Comparison of ENCODE assay signal across 8 mouse cellular contexts in the genomic region with DNA sequence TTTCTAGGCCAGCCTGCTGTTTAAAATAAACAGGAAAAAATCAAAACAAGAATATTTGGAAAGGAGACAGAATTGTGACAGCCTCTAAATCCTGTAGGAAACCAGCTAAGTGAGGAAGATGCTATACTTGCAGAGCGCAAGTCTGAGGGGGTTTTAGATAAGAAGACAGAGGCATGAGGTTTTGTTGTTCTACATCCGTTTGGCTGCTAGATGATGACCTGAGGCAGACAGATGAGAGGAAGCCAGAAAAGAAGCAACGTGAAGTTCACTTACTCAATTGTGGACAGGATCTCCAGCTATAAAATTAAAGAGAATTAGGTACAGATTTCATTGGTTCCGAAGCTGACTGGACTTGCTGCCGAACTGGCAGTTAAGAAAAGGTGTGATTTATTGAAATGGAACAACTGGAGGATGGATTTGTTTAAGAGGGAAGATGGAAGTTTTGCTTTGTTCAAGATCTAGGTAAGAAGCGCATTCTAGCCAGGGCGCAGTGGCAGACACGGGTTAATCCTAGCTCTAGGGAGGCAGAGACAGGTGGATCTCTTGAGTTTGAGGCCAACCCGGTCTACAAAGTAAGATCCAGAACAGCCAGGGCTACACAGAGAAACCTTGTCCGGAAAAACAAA. TPM values are rescaled to one million over a fixed set of nuclear protein-coding genes. Genes with fewer than 3 reads are reported as not detected.
DNase-seq lines count a peak whose midpoint lies in the region; ATAC-seq and TF ChIP-seq lines count a peak whose summit lies in the region.

No protein-coding gene starts in this region.

- no peaks in the 10 kb centered on the region for H3K27me3 ChIP-seq in C2C12 (ENCODE audit: control insufficient read depth, insufficient read depth, insufficient read length)
- H3K27me3 ChIP-seq in forebrain, embryonic 11.5 days (ENCODE audit: control insufficient read depth, insufficient read depth, low read length), result no peaks in the 10 kb centered on the region
- no peaks in the 10 kb centered on the region for H3K27me3 ChIP-seq in liver, embryonic 13.5 days
- H3K27me3 ChIP-seq in stomach, postnatal 0 days (ENCODE audit: control insufficient read depth, insufficient read depth, low read length), result no peaks in the 10 kb centered on the region

- ATAC-seq in forebrain, embryonic 11.5 days (replicated peaks; ENCODE audit: low FRiP score), result no peak
- ATAC-seq in liver, embryonic 13.5 days (ENCODE audit: low read depth), result no peak
- no peak for ATAC-seq in stomach, postnatal 0 days (ENCODE audit: low FRiP score, low TSS enrichment)

- peaks cover 4% of the 10 kb centered on the region for H3K4me1 ChIP-seq in forebrain, embryonic 11.5 days (replicated peaks; ENCODE audit: control insufficient read depth, insufficient read depth, low read length)
- H3K4me1 ChIP-seq in liver, embryonic 13.5 days (replicated peaks), result peaks cover 40% of the 10 kb centered on the region
- H3K4me1 ChIP-seq in stomach, postnatal 0 days (replicated peaks; ENCODE audit: control insufficient read depth, insufficient read depth), result peaks cover 4% of the 10 kb centered on the region; the same call in 1 of the 2 replicates

- H3K4me3 ChIP-seq in C2C12 (ENCODE audit: insufficient read depth, poor library complexity, severe bottlenecking), result peak overlapping the region; percentile 95
- H3K4me3 ChIP-seq in forebrain, embryonic 11.5 days (ENCODE audit: low read depth, low read length), result peak overlapping the region; percentile 88
- H3K4me3 ChIP-seq in liver, embryonic 13.5 days (replicated peaks), result peak overlapping the region; percentile 78
- peak overlapping the region; percentile 85 for H3K4me3 ChIP-seq in stomach, postnatal 0 days (ENCODE audit: low read depth, low read length)

- no peak overlapping the region for H3K27ac ChIP-seq in forebrain, embryonic 11.5 days (ENCODE audit: low read depth, low read length)
- peak overlapping the region; percentile 23; the same call in 1 of the 2 replicates for H3K27ac ChIP-seq in liver, embryonic 13.5 days
- 0 out of 2 replicates have a peak overlapping the region, but pooled peaks have one; percentile 71 for H3K27ac ChIP-seq in stomach, postnatal 0 days (replicated peaks)

- H3K9me3 ChIP-seq in forebrain, embryonic 11.5 days (ENCODE audit: control insufficient read depth, low read length), result no peaks in the 10 kb centered on the region
- H3K9me3 ChIP-seq in liver, embryonic 13.5 days (replicated peaks), result no peaks in the 10 kb centered on the region
- H3K9me3 ChIP-seq in stomach, postnatal 0 days (ENCODE audit: control insufficient read depth, low read length), result no peaks in the 10 kb centered on the region

- intact Hi-C loops in left cerebral cortex, postnatal 25 days (cut with DNase I), result loop anchor here (1.0 to 5.0 kb wide), 4 partner anchors 42 to 577 kb away; a partner anchor contains a TSS

- peak; percentile 30 for DNase-seq in embryo, embryonic 11 days
- no peak for DNase-seq in embryo, embryonic 9.5 days (ENCODE audit: extremely low spot score)
- DNase-seq in forebrain, embryonic 11.5 days (ENCODE audit: low spot score), result no peak
- no peak for DNase-seq in liver, embryonic 13.5 days
- DNase-seq in stomach, postnatal 0 days (ENCODE audit: low spot score), result no peak
- no peak for DNase-seq in left cerebral cortex, postnatal 25 days (ENCODE audit: low spot score in 2 of 2)
- DNase-seq in adrenal gland, postnatal 25 days, result no peak

- H3ac ChIP-seq in C2C12 (ENCODE audit: control insufficient read depth, insufficient read length, low read depth), result peak overlapping the region; percentile 100

- peaks cover 49% of the 10 kb centered on the region for H3K79me2 ChIP-seq in C2C12 (ENCODE audit: control insufficient read depth, insufficient read depth)

- peaks cover 28% of the 10 kb centered on the region for H3K36me3 ChIP-seq in C2C12 (ENCODE audit: control insufficient read depth, insufficient read depth)
- H3K36me3 ChIP-seq in forebrain, embryonic 11.5 days (ENCODE audit: control insufficient read depth, insufficient read depth, low read length), result peaks cover under 1% of the 10 kb centered on the region; the same call in 1 of the 2 replicates
- H3K36me3 ChIP-seq in liver, embryonic 13.5 days, result peaks cover 27% of the 10 kb centered on the region
- H3K36me3 ChIP-seq in stomach, postnatal 0 days (ENCODE audit: control insufficient read depth, insufficient read depth, low read length), result 0 out of 2 replicates have a peak, but pooled peaks cover 6% of the 10 kb centered on the region

- 40% methylated on average over 10 of the region's 10 CpGs for WGBS in forebrain, embryonic 11.5 days
- WGBS in liver, embryonic 13.5 days (ENCODE audit: insufficient replicate concordance), result 15% methylated on average over 10 of the region's 10 CpGs
- WGBS in stomach, postnatal 0 days, result 23% methylated on average over 10 of the region's 10 CpGs

- peak overlapping the region; percentile 68 for H3K4me2 ChIP-seq in forebrain, embryonic 11.5 days (ENCODE audit: low read depth, low read length, severe bottlenecking)
- peak overlapping the region; percentile 96 for H3K4me2 ChIP-seq in liver, embryonic 13.5 days
- peak overlapping the region; percentile 92 for H3K4me2 ChIP-seq in stomach, postnatal 0 days (replicated peaks; ENCODE audit: low read depth)

- H3K79me3 ChIP-seq in C2C12 (ENCODE audit: low read depth), result peaks cover 18% of the 10 kb centered on the region

- no peak for TF ChIP-seq CTCF in C2C12 (IDR thresholded peaks at IDR 0.05; ENCODE audit: control insufficient read depth, insufficient read depth, insufficient read length)
- no peak for TF ChIP-seq CTCF in stomach, postnatal 0 days (IDR thresholded peaks at IDR 0.05; ENCODE audit: low read depth)

- peak overlapping the region; percentile 78 for H3K9ac ChIP-seq in forebrain, embryonic 11.5 days (ENCODE audit: low read length)
- H3K9ac ChIP-seq in liver, embryonic 13.5 days, result peak overlapping the region; percentile 80
- H3K9ac ChIP-seq in stomach, postnatal 0 days (ENCODE audit: low read length), result peak overlapping the region; percentile 75

- TF ChIP-seq EP300 in stomach, postnatal 0 days (optimal IDR thresholded peaks at IDR 0.05), result no peak

TF ChIP-seq in C2C12, 6 proteins besides CTCF, POLR2A, EP300 and RAD21:
- TF ChIP-seq CEBPB (IDR thresholded peaks at IDR 0.05; ENCODE audit: low read depth) (no peak), MYOD1 (IDR thresholded peaks at IDR 0.05; ENCODE audit: control insufficient read depth, insufficient read length, low read depth) (no peak), FOSL1 (IDR thresholded peaks at IDR 0.05; ENCODE audit: insufficient read depth, low read length, poor library complexity, severe bottlenecking) (no peak), MAX (IDR thresholded peaks at IDR 0.05) (no peak)

RNA-seq across cellular contexts. Expression of a gene that starts 0.8 kb away (rescaled TPM):
- 4.5 TPM for polyA plus RNA-seq in C2C12 (2012; fragmentation: generic; extraction: Trizol)
- 22.5 and 23.1 TPM in 2 replicates for polyA plus RNA-seq in forebrain, embryonic 11.5 days (2014; fragmentation: Nextera tagmentation; extraction: Ambion mirVana)
- 4.6 and 5.5 TPM in 2 replicates for polyA plus RNA-seq in liver, embryonic 13.5 days (2015; fragmentation: Nextera tagmentation; extraction: Ambion mirVana)
- 8.9 and 9.3 TPM in 2 replicates for polyA plus RNA-seq in stomach, postnatal 0 days (2015; fragmentation: Nextera tagmentation; extraction: Ambion mirVana)
- 10 to 100 TPM; 10.5 to 13.3 TPM for total RNA-seq in left cerebral cortex, postnatal 25 days (2021)
- total RNA-seq in adrenal gland, postnatal 25 days (2021), result 16.3 and 22.0 TPM in 2 replicates

RNA-seq across cellular contexts. Expression of a gene that starts 0.9 kb away (rescaled TPM):
- polyA plus RNA-seq in C2C12 (2012; fragmentation: generic; extraction: Trizol), result 207 TPM
- polyA plus RNA-seq in forebrain, embryonic 11.5 days (2014; fragmentation: Nextera tagmentation; extraction: Ambion mirVana), result 324 and 325 TPM in 2 replicates
- 173 and 175 TPM in 2 replicates for polyA plus RNA-seq in liver, embryonic 13.5 days (2015; fragmentation: Nextera tagmentation; extraction: Ambion mirVana)
- polyA plus RNA-seq in stomach, postnatal 0 days (2015; fragmentation: Nextera tagmentation; extraction: Ambion mirVana), result 107 and 121 TPM in 2 replicates
- 10 to 100 TPM; 35.6 to 45.9 TPM for total RNA-seq in left cerebral cortex, postnatal 25 days (2021)
- total RNA-seq in adrenal gland, postnatal 25 days (2021), result 39.8 and 40.8 TPM in 2 replicates

RNA-seq across cellular contexts. Expression of a gene that starts 41.3 kb away (rescaled TPM):
- 68.1 TPM for polyA plus RNA-seq in C2C12 (2012; fragmentation: generic; extraction: Trizol)
- polyA plus RNA-seq in forebrain, embryonic 11.5 days (2014; fragmentation: Nextera tagmentation; extraction: Ambion mirVana), result 71.0 and 76.5 TPM in 2 replicates
- polyA plus RNA-seq in liver, embryonic 13.5 days (2015; fragmentation: Nextera tagmentation; extraction: Ambion mirVana), result 12.2 and 14.3 TPM in 2 replicates
- polyA plus RNA-seq in stomach, postnatal 0 days (2015; fragmentation: Nextera tagmentation; extraction: Ambion mirVana), result 72.0 and 72.6 TPM in 2 replicates
- total RNA-seq in left cerebral cortex, postnatal 25 days (2021), result 10 to 100 TPM; 20.5 to 28.0 TPM
- total RNA-seq in adrenal gland, postnatal 25 days (2021), result 34.5 and 42.4 TPM in 2 replicates

RNA-seq across cellular contexts. Expression of a gene that starts 41.5 kb away (rescaled TPM):
- 20.3 TPM for polyA plus RNA-seq in C2C12 (2012; fragmentation: generic; extraction: Trizol)
- polyA plus RNA-seq in forebrain, embryonic 11.5 days (2014; fragmentation: Nextera tagmentation; extraction: Ambion mirVana), result 29.6 and 32.8 TPM in 2 replicates
- polyA plus RNA-seq in liver, embryonic 13.5 days (2015; fragmentation: Nextera tagmentation; extraction: Ambion mirVana), result 24.0 and 24.2 TPM in 2 replicates
- polyA plus RNA-seq in stomach, postnatal 0 days (2015; fragmentation: Nextera tagmentation; extraction: Ambion mirVana), result 14.7 TPM in 2 replicates
- 10 to 100 TPM; 19.5 to 20.9 TPM for total RNA-seq in left cerebral cortex, postnatal 25 days (2021)
- total RNA-seq in adrenal gland, postnatal 25 days (2021), result 16.5 TPM in 2 replicates
